Mouse (Mus musculus): ENCODE data around the gene Tldc1. TPM values are rescaled to one million over a fixed set of nuclear protein-coding genes. Genes with fewer than 3 reads are reported as not detected.

Gene Tldc1
- polyA plus RNA-seq (2015; fragmentation: Nextera tagmentation; extraction: Ambion mirVana) = 12.5 and 15.0 TPM in 2 replicates

- Histone ChIP-seq H3K9ac (ENCODE audit: low read length) (peak within 1 kb of the TSS; percentile 91), H3K4me2 (ENCODE audit: low read depth, low read length) (peak within 1 kb of the TSS; percentile 96), H3K4me3 (ENCODE audit: low read length) (peak within 1 kb of the TSS; percentile 81), H3K9me3 (replicated peaks; ENCODE audit: control insufficient read depth, low read length) (no peaks in the 10 kb centered on the region), H3K27me3 (ENCODE audit: control insufficient read depth, insufficient read depth, low read length) (no peaks in the 10 kb centered on the region), H3K27ac (ENCODE audit: low read length) (peak within 1 kb of the TSS; percentile 85), H3K36me3 (ENCODE audit: control insufficient read depth, insufficient read depth) (no peaks in the 10 kb centered on the region), H3K4me1 (ENCODE audit: control insufficient read depth, insufficient read depth, low read length) (peaks cover 18% of the 10 kb centered on the region)
- ATAC-seq (replicated peaks; ENCODE audit: extremely low read depth, insufficient read depth, low FRiP score) = peak; percentile 97
- WGBS = 0% methylated on average over 18 of the region's 18 CpGs
Observed at GRCm38 (mm10) chr8:119778263-119778662, at the start of gene Tldc1. Gene Tldc1 (minus strand): TSS chr8:119778416.

GRCm38 (mm10) chr8:119827721-119828153, 49.5 kb upstream of the Tldc1 start:
- H3K9me3 ChIP-seq (replicated peaks; ENCODE audit: control insufficient read depth, low read length) = no peaks in the 10 kb centered on the region
- no peak overlapping the region for H3K4me3 ChIP-seq (ENCODE audit: low read length)
- no peak overlapping the region for H3K9ac ChIP-seq (ENCODE audit: low read length)
- peaks cover 44% of the 10 kb centered on the region for H3K4me1 ChIP-seq (ENCODE audit: control insufficient read depth, insufficient read depth, low read length)
- H3K27me3 ChIP-seq (ENCODE audit: control insufficient read depth, insufficient read depth, low read length) = no peaks in the 10 kb centered on the region
- H3K36me3 ChIP-seq (ENCODE audit: control insufficient read depth, insufficient read depth) = no peaks in the 10 kb centered on the region
- 0 out of 2 replicates have a peak overlapping the region, but pooled peaks have one; percentile 11 for H3K27ac ChIP-seq (ENCODE audit: low read length)
- ATAC-seq (replicated peaks; ENCODE audit: extremely low read depth, insufficient read depth, low FRiP score) = no peak
- 51% methylated on average over 4 of the region's 4 CpGs for WGBS
- no peak overlapping the region for H3K4me2 ChIP-seq (ENCODE audit: low read depth, low read length)

GRCm38 (mm10) chr8:119826982-119827381, 48.8 kb upstream of the Tldc1 start:
- Histone ChIP-seq H3K9me3 (replicated peaks; ENCODE audit: control insufficient read depth, low read length) (no peaks in the 10 kb centered on the region), H3K36me3 (ENCODE audit: control insufficient read depth, insufficient read depth) (no peaks in the 10 kb centered on the region), H3K9ac (ENCODE audit: low read length) (no peak overlapping the region), H3K4me1 (ENCODE audit: control insufficient read depth, insufficient read depth, low read length) (peaks cover 37% of the 10 kb centered on the region), H3K27ac (ENCODE audit: low read length) (no peak overlapping the region), H3K4me3 (ENCODE audit: low read length) (no peak overlapping the region), H3K27me3 (ENCODE audit: control insufficient read depth, insufficient read depth, low read length) (no peaks in the 10 kb centered on the region), H3K4me2 (ENCODE audit: low read depth, low read length) (no peak overlapping the region)
- 60% methylated on average over 5 of the region's 5 CpGs for WGBS
- ATAC-seq (replicated peaks; ENCODE audit: extremely low read depth, insufficient read depth, low FRiP score) = no peak

- Histone ChIP-seq H3K27ac (ENCODE audit: low read length) (no peak overlapping the region), H3K9me3 (replicated peaks; ENCODE audit: control insufficient read depth, low read length) (no peaks in the 10 kb centered on the region), H3K27me3 (ENCODE audit: control insufficient read depth, insufficient read depth, low read length) (no peaks in the 10 kb centered on the region), H3K36me3 (ENCODE audit: control insufficient read depth, insufficient read depth) (peaks cover 4% of the 10 kb centered on the region; the same call in 1 of the 2 replicates), H3K4me3 (ENCODE audit: low read length) (no peak overlapping the region), H3K4me2 (ENCODE audit: low read depth, low read length) (no peak overlapping the region), H3K4me1 (ENCODE audit: control insufficient read depth, insufficient read depth, low read length) (peaks cover 28% of the 10 kb centered on the region), H3K9ac (ENCODE audit: low read length) (no peak overlapping the region)
- 63% methylated on average over 19 of the region's 19 CpGs for WGBS
- ATAC-seq (replicated peaks; ENCODE audit: extremely low read depth, insufficient read depth, low FRiP score) = no peak
Observed at GRCm38 (mm10) chr8:119825950-119826730, 47.9 kb upstream of the Tldc1 start.

- H3K4me1 ChIP-seq (ENCODE audit: control insufficient read depth, insufficient read depth, low read length) = peaks cover 26% of the 10 kb centered on the region
- H3K27me3 ChIP-seq (ENCODE audit: control insufficient read depth, insufficient read depth, low read length) = no peaks in the 10 kb centered on the region
- 67% methylated on average over 11 of the region's 11 CpGs for WGBS
- no peaks in the 10 kb centered on the region for H3K9me3 ChIP-seq (replicated peaks; ENCODE audit: control insufficient read depth, low read length)
- H3K9ac ChIP-seq (ENCODE audit: low read length) = no peak overlapping the region
- ATAC-seq (replicated peaks; ENCODE audit: extremely low read depth, insufficient read depth, low FRiP score) = no peak; the same call in 1 of the 2 replicates
- H3K36me3 ChIP-seq (ENCODE audit: control insufficient read depth, insufficient read depth) = peaks cover 4% of the 10 kb centered on the region; the same call in 1 of the 2 replicates
- peak overlapping the region; percentile 33 for H3K27ac ChIP-seq (ENCODE audit: low read length)
- no peak overlapping the region for H3K4me2 ChIP-seq (ENCODE audit: low read depth, low read length)
- no peak overlapping the region for H3K4me3 ChIP-seq (ENCODE audit: low read length)
Observed at GRCm38 (mm10) chr8:119824809-119825273, 46.6 kb upstream of the Tldc1 start.

GRCm38 (mm10) chr8:119824100-119824499, 45.9 kb upstream of the Tldc1 start:
- no peaks in the 10 kb centered on the region for H3K27me3 ChIP-seq (ENCODE audit: control insufficient read depth, insufficient read depth, low read length)
- no peak overlapping the region for H3K4me2 ChIP-seq (ENCODE audit: low read depth, low read length)
- H3K27ac ChIP-seq (ENCODE audit: low read length) = peak overlapping the region; percentile 26; the same call in 1 of the 2 replicates
- ATAC-seq (replicated peaks; ENCODE audit: extremely low read depth, insufficient read depth, low FRiP score) = no peak
- H3K4me1 ChIP-seq (ENCODE audit: control insufficient read depth, insufficient read depth, low read length) = peaks cover 25% of the 10 kb centered on the region
- H3K4me3 ChIP-seq (ENCODE audit: low read length) = no peak overlapping the region
- no peak overlapping the region for H3K9ac ChIP-seq (ENCODE audit: low read length)
- peaks cover 4% of the 10 kb centered on the region; the same call in 1 of the 2 replicates for H3K36me3 ChIP-seq (ENCODE audit: control insufficient read depth, insufficient read depth)
- H3K9me3 ChIP-seq (replicated peaks; ENCODE audit: control insufficient read depth, low read length) = no peaks in the 10 kb centered on the region
- 76% methylated on average over 4 of the region's 4 CpGs for WGBS

GRCm38 (mm10) chr8:119823278-119823677, 45.1 kb upstream of the Tldc1 start:
- peaks cover 4% of the 10 kb centered on the region; the same call in 1 of the 2 replicates for H3K36me3 ChIP-seq (ENCODE audit: control insufficient read depth, insufficient read depth)
- no peak overlapping the region for H3K9ac ChIP-seq (ENCODE audit: low read length)
- no peak overlapping the region for H3K4me3 ChIP-seq (ENCODE audit: low read length)
- no peak overlapping the region for H3K4me2 ChIP-seq (ENCODE audit: low read depth, low read length)
- ATAC-seq (replicated peaks; ENCODE audit: extremely low read depth, insufficient read depth, low FRiP score) = no peak
- no peaks in the 10 kb centered on the region for H3K27me3 ChIP-seq (ENCODE audit: control insufficient read depth, insufficient read depth, low read length)
- H3K9me3 ChIP-seq (replicated peaks; ENCODE audit: control insufficient read depth, low read length) = no peaks in the 10 kb centered on the region
- WGBS = 92% methylated on average over 9 of the region's 9 CpGs
- peaks cover 20% of the 10 kb centered on the region for H3K4me1 ChIP-seq (ENCODE audit: control insufficient read depth, insufficient read depth, low read length)
- no peak overlapping the region for H3K27ac ChIP-seq (ENCODE audit: low read length)

GRCm38 (mm10) chr8:119821691-119822090, 43.5 kb upstream of the Tldc1 start:
- no peak overlapping the region for H3K4me2 ChIP-seq (ENCODE audit: low read depth, low read length)
- no peak overlapping the region for H3K9ac ChIP-seq (ENCODE audit: low read length)
- peaks cover 12% of the 10 kb centered on the region for H3K4me1 ChIP-seq (ENCODE audit: control insufficient read depth, insufficient read depth, low read length)
- WGBS = 89% methylated on average over 6 of the region's 6 CpGs
- no peak for ATAC-seq (replicated peaks; ENCODE audit: extremely low read depth, insufficient read depth, low FRiP score)
- H3K27ac ChIP-seq (ENCODE audit: low read length) = no peak overlapping the region
- no peaks in the 10 kb centered on the region for H3K27me3 ChIP-seq (ENCODE audit: control insufficient read depth, insufficient read depth, low read length)
- no peak overlapping the region for H3K4me3 ChIP-seq (ENCODE audit: low read length)
- peaks cover 4% of the 10 kb centered on the region; the same call in 1 of the 2 replicates for H3K36me3 ChIP-seq (ENCODE audit: control insufficient read depth, insufficient read depth)
- H3K9me3 ChIP-seq (replicated peaks; ENCODE audit: control insufficient read depth, low read length) = no peaks in the 10 kb centered on the region

- Histone ChIP-seq H3K4me1 (ENCODE audit: control insufficient read depth, insufficient read depth, low read length) (0 out of 2 replicates have a peak, but pooled peaks cover 4% of the 10 kb centered on the region), H3K36me3 (ENCODE audit: control insufficient read depth, insufficient read depth) (peaks cover 4% of the 10 kb centered on the region), H3K27ac (ENCODE audit: low read length) (no peak overlapping the region), H3K4me2 (ENCODE audit: low read depth, low read length) (no peak overlapping the region), H3K9me3 (replicated peaks; ENCODE audit: control insufficient read depth, low read length) (no peaks in the 10 kb centered on the region), H3K9ac (ENCODE audit: low read length) (no peak overlapping the region), H3K27me3 (ENCODE audit: control insufficient read depth, insufficient read depth, low read length) (no peaks in the 10 kb centered on the region), H3K4me3 (ENCODE audit: low read length) (no peak overlapping the region)
- no peak for ATAC-seq (replicated peaks; ENCODE audit: extremely low read depth, insufficient read depth, low FRiP score)
- WGBS = 89% methylated on average over 8 of the region's 8 CpGs
Observed at GRCm38 (mm10) chr8:119819976-119820375, 41.8 kb upstream of the Tldc1 start.
